Mouse (Mus musculus) T-helper 2 cell (primary cell): ENCODE data around the gene Baz2a.

Experiments
- in situ Hi-C: fragments of 300-600 bp; cut with MboI, MseI; formaldehyde crosslinking; loops from one replicate; pipeline ENCODE4 v1.15.1; 2025; ENCODE audit warnings: high pct_unique_total_duplicates

Gene Baz2a

DNA sequence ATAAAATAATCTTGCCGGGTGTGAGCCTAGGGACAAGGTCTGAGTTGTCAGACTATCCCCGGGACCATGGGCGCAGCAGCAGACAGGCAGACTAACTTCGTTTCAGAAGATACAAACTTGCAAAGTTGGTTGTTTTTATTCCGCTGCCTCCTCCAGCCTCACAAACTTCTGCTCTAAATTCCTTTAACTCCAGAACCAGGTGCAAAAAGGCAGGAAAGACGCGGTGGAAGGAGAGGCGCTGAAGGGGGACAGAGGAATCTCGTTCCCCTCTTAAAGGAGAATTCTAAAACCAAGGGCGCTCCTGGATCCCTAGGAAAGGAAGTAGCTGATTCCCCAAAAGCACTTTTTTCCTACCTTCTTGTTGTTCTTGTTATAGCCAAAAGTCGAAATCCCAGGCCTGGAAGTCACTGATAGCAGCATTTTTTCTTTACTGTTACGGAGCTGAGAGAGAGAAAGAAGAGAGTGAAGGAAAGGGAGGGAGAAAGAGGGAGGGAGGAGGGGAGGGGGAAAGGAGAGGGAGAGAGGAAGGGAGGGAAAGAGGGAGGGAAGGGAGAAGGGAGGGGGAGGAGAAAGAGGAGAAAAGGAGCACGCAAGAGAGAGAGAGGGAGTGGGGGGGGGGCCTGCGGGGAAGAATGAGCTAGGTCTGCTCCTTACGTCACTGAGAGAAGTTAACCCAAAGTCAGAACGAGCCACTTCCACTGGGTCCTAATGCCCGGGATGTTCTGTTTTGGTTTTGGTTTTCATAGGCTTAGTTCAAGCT, 84.8 kb downstream of the Baz2a start:
- in situ Hi-C loops = no loop called here

DNA sequence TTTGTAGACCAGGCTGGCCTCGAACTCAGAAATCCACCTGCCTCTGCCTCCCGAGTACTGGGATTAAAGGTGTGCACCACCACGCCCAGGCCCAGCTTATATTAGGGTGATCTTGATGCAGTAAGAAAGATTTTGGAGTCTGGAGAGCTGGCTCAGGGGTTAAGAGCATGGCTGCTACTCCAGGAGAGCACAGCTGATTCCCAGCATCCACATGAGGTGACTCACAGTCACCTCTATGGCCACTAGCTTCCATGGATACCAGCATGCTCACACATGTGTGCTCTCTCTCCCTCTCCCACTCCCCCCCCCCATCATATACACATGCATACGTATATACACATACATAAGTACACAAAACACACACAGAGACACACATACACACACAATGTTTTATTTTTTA, 85.9 kb downstream of the Baz2a start:
- in situ Hi-C loops = no loop called here
